Comparison of ENCODE assay signal across 10 mouse cellular contexts in the genomic region with DNA sequence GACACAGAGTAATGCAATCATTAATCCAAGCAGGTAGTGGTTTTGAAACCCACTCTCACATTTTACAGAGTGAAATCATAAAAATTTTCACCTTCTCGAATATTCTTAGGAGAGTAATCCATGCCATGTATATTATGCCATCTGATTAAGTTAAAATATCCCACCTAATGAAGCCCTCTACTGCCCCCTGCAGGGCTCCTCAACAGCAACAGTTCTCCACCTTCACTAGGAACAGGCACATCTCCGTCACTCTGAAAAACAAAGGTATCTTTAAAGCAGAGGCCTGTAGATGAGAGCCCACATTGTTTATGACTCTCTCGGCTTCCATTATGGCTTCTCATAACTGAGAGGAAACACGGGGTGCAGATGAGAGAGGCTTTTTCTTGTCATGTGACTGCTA.
DNase-seq lines count a peak whose midpoint lies in the region; ATAC-seq and TF ChIP-seq lines count a peak whose summit lies in the region.
"Had no signal": no experiment of that assay in that cellular context is flagged by ENCODE, and none has a peak within 500 bp of the region (broad histone marks: within the 10 kb centered on the region; RNA-seq: fewer than 3 reads in every experiment).

No protein-coding gene starts in this region.

- H3K9me3 ChIP-seq in MEL (replicated peaks; ENCODE audit: insufficient read depth, low read length): no peaks in the 10 kb centered on the region
- no peaks in the 10 kb centered on the region for H3K9me3 ChIP-seq in midbrain, embryonic 13.5 days
- H3K9me3 ChIP-seq: embryonic facial prominence, embryonic 15.5 days; lung, embryonic 15.5 days had no signal

- 63% methylated on average over 4 of the region's 4 CpGs for WGBS in midbrain, embryonic 13.5 days

- H3K79me2 ChIP-seq in MEL (ENCODE audit: control insufficient read depth, insufficient read depth, low read length, poor library complexity): no peaks in the 10 kb centered on the region

- H3K9ac ChIP-seq in MEL (ENCODE audit: control insufficient read depth, low read depth, low read length, poor library complexity, severe bottlenecking): no peak overlapping the region
- no peak overlapping the region for H3K9ac ChIP-seq in midbrain, embryonic 13.5 days (replicated peaks)
- H3K9ac ChIP-seq: embryonic facial prominence, embryonic 15.5 days; lung, embryonic 15.5 days had no signal

- no peak overlapping the region for H3K4me2 ChIP-seq in midbrain, embryonic 13.5 days (replicated peaks)
- H3K4me2 ChIP-seq: embryonic facial prominence, embryonic 15.5 days; lung, embryonic 15.5 days had no signal

- no peak overlapping the region for H3K27ac ChIP-seq in MEL (ENCODE audit: control insufficient read depth, low read depth, low read length)
- H3K27ac ChIP-seq in midbrain, embryonic 13.5 days: no peak overlapping the region
- H3K27ac ChIP-seq: embryonic facial prominence, embryonic 15.5 days; lung, embryonic 15.5 days had no signal

- 0 out of 2 replicates have a peak, but pooled peaks have one; percentile 50 for ATAC-seq in midbrain, embryonic 13.5 days
- no peak for ATAC-seq in inflammation-experienced regulatory T-cells, adult 6 months

- TF ChIP-seq RAD21 in MEL (IDR thresholded peaks at IDR 0.05; ENCODE audit: low read depth, low read length): peak; percentile 36

- peak; percentile 6 to 40 (median 32); a peak in 3 of 6 replicates for TF ChIP-seq CTCF in MEL (IDR thresholded peaks at IDR 0.05 in 2 of 3, conservative IDR thresholded peaks at IDR 0.05 in 1 of 3; ENCODE audit: control insufficient read depth in 1 of 3, insufficient read depth in 1 of 3, low read depth in 2 of 3, low read length in 3 of 3, poor library complexity in 1 of 3, severe bottlenecking in 1 of 3)

- TF ChIP-seq POLR2A in MEL (IDR thresholded peaks at IDR 0.05; ENCODE audit: control insufficient read depth in 1 of 2, insufficient read depth in 1 of 2, low read depth in 1 of 2, low read length in 2 of 2, poor library complexity in 1 of 2): no peak

- TF ChIP-seq EP300 in MEL (IDR thresholded peaks at IDR 0.05; ENCODE audit: low read depth in 1 of 2, low read length in 2 of 2): no peak

- no peaks in the 10 kb centered on the region for H3K27me3 ChIP-seq in MEL (ENCODE audit: control insufficient read depth in 1 of 2, insufficient read depth in 2 of 2, low read length in 2 of 2)
- no peaks in the 10 kb centered on the region for H3K27me3 ChIP-seq in midbrain, embryonic 13.5 days
- H3K27me3 ChIP-seq: embryonic facial prominence, embryonic 15.5 days; lung, embryonic 15.5 days had no signal

- H3K4me3 ChIP-seq in MEL (ENCODE audit: control insufficient read depth in 1 of 2, insufficient read depth in 1 of 2, low read depth in 2 of 2, low read length in 2 of 2): no peak overlapping the region
- H3K4me3 ChIP-seq in midbrain, embryonic 13.5 days (replicated peaks): no peak overlapping the region
- H3K4me3 ChIP-seq: embryonic facial prominence, embryonic 15.5 days; lung, embryonic 15.5 days had no signal

- no peaks in the 10 kb centered on the region for H3K36me3 ChIP-seq in MEL (ENCODE audit: control insufficient read depth in 1 of 2, insufficient read depth in 2 of 2, low read length in 2 of 2)
- no peaks in the 10 kb centered on the region for H3K36me3 ChIP-seq in midbrain, embryonic 13.5 days
- H3K36me3 ChIP-seq: embryonic facial prominence, embryonic 15.5 days; lung, embryonic 15.5 days had no signal

- peak; percentile 11 to 49 for DNase-seq in left cerebral cortex, adult 18-20 months (ENCODE audit: low spot score in 2 of 2)
- no peak for DNase-seq in left cerebral cortex, adult 9 months (ENCODE audit: low spot score in 2 of 2)
- peak; percentile 19 for DNase-seq in MEL (ENCODE audit: low read depth, low spot score)
- peak; percentile 16 for DNase-seq in c-Kit-positive CD71-negative TER-119-negative erythroid progenitor cells, embryonic 14.5 days (ENCODE audit: low read depth)
- DNase-seq in gastrocnemius, postnatal 10 days: peak; percentile 64
- DNase-seq in layer of hippocampus, adult 9-11 months: peak; percentile 4

- no peaks in the 10 kb centered on the region for H3K4me1 ChIP-seq in MEL (ENCODE audit: control insufficient read depth in 1 of 2, insufficient read depth in 2 of 2, low read length in 2 of 2)
- H3K4me1 ChIP-seq in midbrain, embryonic 13.5 days (replicated peaks): no peaks in the 10 kb centered on the region
- H3K4me1 ChIP-seq: embryonic facial prominence, embryonic 15.5 days; lung, embryonic 15.5 days had no signal

TF ChIP-seq in MEL, 35 proteins besides CTCF, POLR2A, EP300 and RAD21:
- TF ChIP-seq SIN3A (IDR thresholded peaks at IDR 0.05; ENCODE audit: low read length) (no peak), SMC3 (IDR thresholded peaks at IDR 0.05; ENCODE audit: low read depth, low read length) (peak; percentile 48)

Comparison
In these comparisons a context has a peak if more than half of its experiments do, and no peak if none do; other contexts are left out.
1. DNase-seq: peak in left cerebral cortex, adult 18-20 months (2 of 2), MEL (single experiment), c-Kit-positive CD71-negative TER-119-negative erythroid progenitor cells, embryonic 14.5 days (single experiment), gastrocnemius, postnatal 10 days (single experiment) and layer of hippocampus, adult 9-11 months (single experiment); none in left cerebral cortex, adult 9 months (0 of 2).